Mouse (Mus musculus) kidney, embryonic 16.5 days (tissue): ENCODE measurements around the gene Rfxank. TPM values are rescaled to one million over a fixed set of nuclear protein-coding genes. Genes with fewer than 3 reads are reported as not detected.

Experiments used
- ATAC-seq: fragments of 200-750 bp; cut with Nextera tagmentation; 2 replicates; pipeline ENCODE4 v1.8.0; 2017; ENCODE audit warnings: moderate TSS enrichment; ENCODE audit not compliant: low FRiP score, low TSS enrichment
- H3K27ac ChIP-seq: fragments of 300-500 bp; sonication (generic); 2 replicates; pipeline ENCODE4 v1.5.1; 2014; ENCODE audit warnings: low read length
- H3K27me3 ChIP-seq: fragments of 300-500 bp; sonication (generic); 2 replicates; pipeline ENCODE4 v1.6.1; 2014; ENCODE audit warnings: low read length, control low read depth, mixed read lengths; ENCODE audit not compliant: insufficient read depth
- H3K36me3 ChIP-seq: fragments of 300-500 bp; sonication (generic); 2 replicates; pipeline ENCODE4 v1.6.1; 2014; ENCODE audit warnings: low read length, control low read depth, mixed read lengths; ENCODE audit not compliant: insufficient read depth
- H3K4me1 ChIP-seq: fragments of 300-500 bp; sonication (generic); 2 replicates; pipeline ENCODE4 v1.6.1; 2014; ENCODE audit warnings: low read length, control low read depth, mixed read lengths; ENCODE audit not compliant: insufficient read depth
- H3K4me2 ChIP-seq: fragments of 300-500 bp; sonication (generic); replicated peaks from 2 replicates; pipeline ENCODE4 v1.6.1; 2014; ENCODE audit warnings: low read depth, low read length
- H3K4me3 ChIP-seq: fragments of 300-500 bp; sonication (generic); 2 replicates; pipeline ENCODE4 v1.5.1; 2014; ENCODE audit warnings: mild to moderate bottlenecking, low read length
- H3K9ac ChIP-seq: fragments of 300-500 bp; sonication (generic); replicated peaks from 2 replicates; pipeline ENCODE4 v1.6.1; 2014; ENCODE audit warnings: low read length
- H3K9me3 ChIP-seq: fragments of 300-500 bp; sonication (generic); 2 replicates; pipeline ENCODE4 v1.6.1; 2016; ENCODE audit warnings: low read length, control low read depth
- WGBS: fragments of 180-500 bp; shearing (Covaris S2); extraction: QIAGEN DNeasy Blood & Tissue Kit; methylation state at CpG from one replicate; pipeline ENCODE4 v1.1.7; 2014; 5-methylcytosine and 5-hydroxymethylcytosine counted together
- polyA plus RNA-seq: library from polyadenylated mRNA; unstranded; fragments of >200 nt; fragmentation: Nextera tagmentation; extraction: Ambion mirVana; gene quantifications from 2 replicates; pipeline ENCODE4 v1.2.1, GENCODE M21; 2015

The Rfxank gene
- polyA plus RNA-seq, 1 experiment from 2014 or later = 20.4 TPM

- Histone ChIP-seq H3K4me2 (no peak overlapping the region), H3K27ac (no peak overlapping the region), H3K9me3 (no peaks in the 10 kb centered on the region), H3K4me3 (no peak overlapping the region), H3K9ac (no peak overlapping the region), H3K27me3 (peaks cover 67% of the 10 kb centered on the region), H3K4me1 (0 out of 2 replicates have a peak, but pooled peaks cover 4% of the 10 kb centered on the region), H3K36me3 (no peaks in the 10 kb centered on the region)
- 61% methylated on average over 9 of the region's 9 CpGs for WGBS
- no peak for ATAC-seq
Observed at GRCm38 (mm10) chr8:70089296-70089960, 49.5 kb downstream of the Rfxank start.

- Histone ChIP-seq H3K9ac (peak overlapping the region; percentile 34), H3K4me3 (peak overlapping the region; percentile 38), H3K27ac (no peak overlapping the region), H3K36me3 (no peaks in the 10 kb centered on the region), H3K27me3 (peaks cover 79% of the 10 kb centered on the region), H3K4me1 (peaks cover 12% of the 10 kb centered on the region), H3K4me2 (peak overlapping the region; percentile 51), H3K9me3 (no peaks in the 10 kb centered on the region)
- peak; percentile 52 for ATAC-seq
- WGBS = 4% methylated on average over 56 of the region's 56 CpGs
Observed at GRCm38 (mm10) chr8:70087836-70088650, 50.9 kb downstream of the Rfxank start.

GRCm38 (mm10) chr8:70087237-70087636, 51.7 kb downstream of the Rfxank start:
- Histone ChIP-seq H3K27ac (no peak overlapping the region), H3K4me3 (no peak overlapping the region), H3K9me3 (no peaks in the 10 kb centered on the region), H3K4me1 (peaks cover 12% of the 10 kb centered on the region), H3K36me3 (no peaks in the 10 kb centered on the region), H3K9ac (no peak overlapping the region), H3K27me3 (peaks cover 87% of the 10 kb centered on the region), H3K4me2 (no peak overlapping the region)
- peak; percentile 28; the same call in 1 of the 2 replicates for ATAC-seq
- 7% methylated on average over 7 of the region's 7 CpGs for WGBS

GRCm38 (mm10) chr8:70086151-70086550, 52.8 kb downstream of the Rfxank start:
- ATAC-seq = no peak
- 41% methylated on average over 1 of the region's 1 CpGs for WGBS
- H3K4me1 ChIP-seq = peaks cover 12% of the 10 kb centered on the region
- H3K27ac ChIP-seq = no peak overlapping the region
- no peak overlapping the region for H3K4me3 ChIP-seq
- H3K4me2 ChIP-seq = no peak overlapping the region
- no peaks in the 10 kb centered on the region for H3K9me3 ChIP-seq
- no peak overlapping the region for H3K9ac ChIP-seq
- H3K27me3 ChIP-seq = peaks cover 92% of the 10 kb centered on the region
- H3K36me3 ChIP-seq = no peaks in the 10 kb centered on the region

- Histone ChIP-seq H3K27me3 (peaks cover 78% of the 10 kb centered on the region), H3K4me1 (peaks cover 12% of the 10 kb centered on the region), H3K4me3 (peak overlapping the region; percentile 46), H3K36me3 (no peaks in the 10 kb centered on the region), H3K9me3 (no peaks in the 10 kb centered on the region), H3K9ac (peak overlapping the region; percentile 9; the same call in 1 of the 2 replicates), H3K4me2 (peak overlapping the region; percentile 66), H3K27ac (no peak overlapping the region)
- peak; percentile 17; the same call in 1 of the 2 replicates for ATAC-seq
- WGBS = 2% methylated on average over 65 of the region's 71 CpGs
Observed at GRCm38 (mm10) chr8:70084191-70085065, 54.5 kb downstream of the Rfxank start.

GRCm38 (mm10) chr8:70083285-70083684, 55.7 kb downstream of the Rfxank start, which contains the start of gene Hapln4:
TSS of gene Hapln4 (plus strand) at chr8:70083457.
- H3K27me3 ChIP-seq = peaks cover 66% of the 10 kb centered on the region
- no peaks in the 10 kb centered on the region for H3K9me3 ChIP-seq
- H3K27ac ChIP-seq = no peak within 1 kb of the TSS
- peak within 1 kb of the TSS; percentile 66 for H3K4me2 ChIP-seq
- peaks cover 12% of the 10 kb centered on the region for H3K4me1 ChIP-seq
- peak within 1 kb of the TSS; percentile 46 for H3K4me3 ChIP-seq
- H3K36me3 ChIP-seq = no peaks in the 10 kb centered on the region
- H3K9ac ChIP-seq = peak within 1 kb of the TSS; percentile 9; the same call in 1 of the 2 replicates
- WGBS = 1% methylated on average over 26 of the region's 26 CpGs
- ATAC-seq = 0 out of 2 replicates have a peak, but pooled peaks have one; percentile 47

- WGBS = 84% methylated on average over 2 of the region's 2 CpGs
- no peak overlapping the region for H3K27ac ChIP-seq
- no peaks in the 10 kb centered on the region for H3K9me3 ChIP-seq
- H3K36me3 ChIP-seq = no peaks in the 10 kb centered on the region
- no peak for ATAC-seq
- peaks cover 9% of the 10 kb centered on the region for H3K4me1 ChIP-seq
- no peak overlapping the region for H3K4me3 ChIP-seq
- peaks cover 53% of the 10 kb centered on the region for H3K27me3 ChIP-seq
- H3K4me2 ChIP-seq = no peak overlapping the region
- H3K9ac ChIP-seq = no peak overlapping the region
Observed at GRCm38 (mm10) chr8:70081976-70082375, 57.0 kb downstream of the Rfxank start.
